Mouse (Mus musculus) T-cell, adult 2 months (primary cell): Measurements from ENCODE around the gene Klhdc9.

Experiments used
- DNase-seq: peaks from one replicate; pipeline ENCODE4 v3.0.0; 2022; ENCODE audit warnings: low spot score

The Klhdc9 gene

DNA sequence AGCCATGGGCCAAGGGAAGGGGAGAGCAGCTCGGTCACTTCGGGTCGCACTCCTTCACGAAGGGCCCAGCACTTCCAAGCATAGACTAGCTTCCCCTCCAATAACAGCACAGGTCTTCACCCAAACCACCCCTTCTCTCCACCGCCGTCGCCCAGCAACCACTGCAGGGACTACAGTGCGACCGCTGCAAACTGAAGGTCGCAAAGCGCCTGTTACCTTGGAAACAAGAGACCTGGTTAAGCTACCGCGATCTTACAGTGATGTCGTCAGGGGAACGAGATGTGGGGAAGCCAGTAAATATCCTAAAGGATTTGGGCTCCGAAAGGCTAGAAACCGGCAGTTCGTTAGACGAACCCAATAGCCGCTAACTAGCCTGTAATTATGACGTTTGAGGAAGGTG is at the start of gene Klhdc9:
Klhdc9 (minus strand) TSS at position 143 of the 400 bp plus-strand sequence.
- DNase-seq, result peak; percentile 94

DNA sequence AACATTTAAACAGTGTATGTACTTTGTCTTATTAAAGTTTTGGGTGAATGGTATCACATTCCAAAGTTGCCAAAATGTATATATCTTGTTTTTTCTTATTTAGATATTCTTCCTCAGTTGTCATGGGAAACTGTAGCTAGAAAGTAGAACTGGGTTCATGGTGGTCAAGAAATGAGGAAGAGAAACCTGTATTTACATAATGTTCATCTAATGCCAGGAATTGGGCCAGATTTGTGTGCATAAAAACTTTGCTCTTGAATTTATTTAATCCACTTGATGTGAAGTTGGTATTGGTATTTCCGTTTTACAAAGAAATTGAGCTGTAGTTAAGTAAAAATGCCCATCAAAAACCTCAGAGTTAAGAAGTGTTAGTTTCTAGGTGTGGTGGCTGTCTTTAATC is 49.6 kb upstream of the Klhdc9 start:
- DNase-seq, result no peak

DNA sequence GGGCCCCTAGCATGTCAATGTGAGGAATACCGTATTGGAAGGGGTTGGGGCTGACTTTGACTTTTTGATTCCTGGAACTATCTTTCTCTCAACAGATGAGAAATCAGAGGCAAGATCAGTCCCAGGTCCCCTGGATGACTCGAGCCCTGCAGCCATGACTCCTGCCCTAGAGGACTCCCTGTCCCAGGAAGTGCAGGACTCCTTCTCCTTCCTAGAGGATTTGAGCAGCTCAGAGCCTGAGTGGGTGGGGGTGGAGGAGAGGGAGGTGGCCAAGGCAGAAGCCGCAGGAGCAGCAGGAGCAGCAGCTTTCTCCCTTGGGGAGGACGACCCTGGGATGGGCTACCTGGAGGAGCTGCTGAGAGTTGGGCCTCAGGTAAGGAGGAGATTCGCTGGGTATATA is 46.7 kb upstream of the Klhdc9 start:
- no peak for DNase-seq

DNA sequence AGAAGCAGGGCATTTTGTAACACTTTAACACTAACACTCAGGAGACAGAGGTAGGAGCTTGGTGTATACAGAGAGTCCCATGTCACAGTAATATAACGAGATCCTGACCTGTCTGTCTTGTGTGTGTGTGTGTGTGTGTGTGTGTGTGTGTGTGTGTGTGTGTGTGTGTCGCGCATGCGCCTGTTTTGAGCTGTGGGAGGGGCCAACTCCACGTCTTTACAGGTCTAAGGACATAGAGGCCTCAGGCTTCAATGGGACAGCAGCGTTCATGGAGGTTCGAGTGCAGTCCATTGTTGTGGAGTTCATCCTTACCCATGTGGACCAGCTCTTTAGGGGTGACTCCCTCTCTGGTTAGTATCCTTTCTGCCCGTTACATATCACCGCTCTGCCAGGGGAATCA is 42.4 kb upstream of the Klhdc9 start:
- DNase-seq, result no peak

DNA sequence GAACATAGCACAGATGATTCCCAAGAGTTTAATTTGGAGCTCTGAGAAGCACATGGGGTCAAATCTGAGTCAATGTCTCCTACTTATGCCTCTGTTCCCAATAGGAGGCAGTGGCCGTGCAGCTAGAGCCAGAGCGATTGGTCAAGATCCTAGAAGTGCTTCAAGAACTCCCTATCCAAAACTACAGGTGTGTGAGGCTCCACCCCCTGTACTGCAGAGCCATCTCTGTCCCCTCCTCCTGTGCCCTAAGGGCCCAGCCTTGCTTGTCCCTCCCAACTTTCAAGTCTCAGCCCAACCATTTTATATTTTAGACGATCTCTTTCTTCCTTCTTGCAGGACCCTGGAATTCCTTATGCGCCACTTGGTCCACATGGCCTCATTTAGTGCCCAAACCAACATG is 41.2 kb upstream of the Klhdc9 start:
- no peak for DNase-seq

DNA sequence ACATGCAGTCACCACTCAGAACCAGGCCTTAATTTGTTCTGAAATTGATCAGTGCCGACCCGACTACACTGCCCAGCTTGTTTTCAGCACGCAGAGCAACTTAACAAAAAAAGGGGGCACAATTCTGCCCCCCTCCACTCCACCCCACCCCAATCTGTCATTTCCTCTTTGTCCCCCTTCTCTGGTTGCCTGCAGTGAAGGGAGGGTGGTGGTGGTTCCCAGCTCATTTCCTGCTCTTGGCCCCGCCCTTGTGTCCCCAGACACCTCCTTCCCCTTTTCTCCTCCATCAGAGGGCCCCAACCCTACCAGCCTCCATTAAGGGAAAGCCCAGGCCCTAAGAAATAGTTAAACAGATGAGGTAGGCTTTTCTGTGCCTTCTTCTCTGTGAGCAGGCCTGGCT is 29.5 kb upstream of the Klhdc9 start:
- peak; percentile 89 for DNase-seq

DNA sequence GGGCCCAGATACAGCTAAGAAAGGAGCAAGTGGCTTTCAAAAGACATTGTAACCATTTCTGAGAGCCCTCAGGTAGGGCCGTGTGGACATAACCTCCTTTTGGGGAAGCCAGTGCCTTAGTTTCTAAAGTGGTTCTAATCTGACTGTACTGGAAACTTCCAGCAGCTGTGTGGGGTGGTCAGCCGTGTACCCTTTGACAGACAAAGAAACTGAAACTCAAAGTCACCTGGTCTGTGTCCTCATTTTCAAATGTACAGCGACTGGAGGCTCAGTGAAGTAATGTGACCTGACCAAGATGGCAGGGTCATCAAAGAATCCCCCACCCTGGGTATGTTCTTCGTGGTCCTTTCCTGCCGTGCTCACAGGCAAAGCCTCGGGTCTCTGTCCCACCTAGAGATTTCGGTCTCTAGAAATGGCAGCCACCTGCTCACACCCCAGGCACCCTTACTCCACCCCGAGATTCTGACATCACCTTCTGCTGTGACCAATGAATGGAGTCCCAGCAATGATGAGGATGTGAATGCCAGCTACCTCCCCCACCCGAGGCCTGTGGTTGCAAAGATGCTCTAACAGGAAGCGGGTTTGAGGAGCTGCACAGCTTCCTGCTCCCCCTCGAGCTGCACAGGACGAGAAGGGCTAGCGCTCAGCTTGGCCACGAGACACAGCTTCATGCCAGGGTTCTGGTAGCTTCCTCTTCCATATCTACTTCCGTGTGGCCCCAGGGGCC is 27.9 kb upstream of the Klhdc9 start, which contains the start of gene Arhgap30:
Arhgap30 (plus strand) TSS at position 579 of the 727 bp plus-strand sequence.
- peak; percentile 98 for DNase-seq

DNA sequence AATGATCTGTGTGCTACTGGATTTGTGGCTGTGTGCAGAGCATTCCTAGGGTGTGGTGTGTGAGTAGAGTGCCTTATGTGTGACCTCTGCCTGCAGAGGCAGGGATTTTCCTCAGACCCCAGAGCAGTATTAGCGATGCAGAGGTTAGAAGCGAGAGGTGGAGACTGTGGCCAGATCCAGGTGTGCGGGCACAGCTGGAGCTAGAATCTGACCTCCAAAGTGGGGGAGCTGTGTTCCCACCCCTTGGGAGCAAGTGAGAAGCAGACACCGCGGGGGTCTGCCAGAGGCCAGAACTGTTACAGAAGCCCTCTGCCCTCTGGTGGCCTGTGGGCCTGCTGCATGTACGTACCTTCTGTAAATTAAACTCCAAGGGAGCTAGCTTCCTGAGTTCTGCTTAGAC is 26.5 kb upstream of the Klhdc9 start:
- DNase-seq, result peak; percentile 55

DNA sequence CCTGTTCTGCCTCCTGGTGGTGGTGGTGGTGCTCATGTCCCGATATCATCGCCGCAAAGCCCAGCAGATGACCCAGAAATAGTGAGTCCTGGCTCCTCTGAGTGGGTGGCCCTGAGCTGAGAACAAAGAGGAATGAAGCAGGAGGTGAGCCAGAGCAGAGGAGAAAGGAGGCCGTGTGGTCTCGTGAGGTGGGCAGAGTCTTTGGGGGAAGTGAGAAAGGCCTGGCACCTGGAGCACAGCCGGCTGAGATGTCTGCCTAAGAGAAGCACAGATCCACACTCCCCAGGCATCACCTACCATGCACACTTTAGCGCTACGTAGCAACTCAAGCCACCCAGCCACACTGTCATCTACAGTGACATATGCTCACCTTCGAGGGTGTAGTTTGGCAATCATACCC is 24.6 kb upstream of the Klhdc9 start:
- DNase-seq, result no peak

DNA sequence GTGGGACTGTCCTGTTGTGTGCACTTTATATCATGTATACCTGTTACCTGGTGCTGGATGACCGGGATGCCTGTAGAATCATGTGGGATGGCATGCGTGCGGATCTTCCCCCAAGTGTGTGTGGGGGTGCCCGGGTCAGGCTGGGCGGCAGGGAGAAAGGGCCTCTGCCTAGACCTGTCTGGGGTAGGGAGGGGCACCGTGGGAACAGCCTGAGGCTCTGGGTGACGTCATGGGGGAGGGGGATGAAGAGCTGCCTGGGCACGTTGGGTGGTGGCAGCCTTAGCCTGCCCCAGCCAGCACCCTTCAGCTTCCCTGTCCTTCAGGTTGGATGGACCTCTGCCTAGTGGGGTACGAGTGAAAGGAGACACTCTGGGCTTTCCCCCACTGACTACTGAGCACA is 23.8 kb upstream of the Klhdc9 start:
- DNase-seq, result no peak

DNA sequence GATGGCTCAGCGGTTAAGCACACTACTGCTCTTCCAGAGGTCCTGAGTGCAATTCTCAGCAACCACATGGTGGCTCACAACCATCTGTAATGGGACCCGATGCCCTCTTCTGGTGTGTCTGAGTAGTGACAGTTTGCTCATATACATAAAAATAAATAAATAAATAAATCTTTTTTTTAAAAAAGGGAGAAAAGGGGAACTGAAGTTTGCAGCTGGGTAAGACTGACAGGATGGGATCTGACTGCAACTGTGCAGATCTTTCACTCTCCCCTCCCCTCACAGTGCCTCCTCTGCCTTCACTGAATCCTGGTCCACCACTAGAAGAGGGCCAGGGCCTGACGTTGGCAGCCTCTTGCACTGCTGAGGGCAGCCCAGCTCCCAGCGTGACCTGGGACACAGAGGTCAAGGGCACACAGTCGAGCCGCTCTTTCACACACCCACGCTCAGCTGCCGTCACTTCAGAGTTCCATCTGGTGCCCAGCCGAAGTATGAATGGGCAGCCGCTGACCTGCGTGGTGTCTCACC is 21.6 kb upstream of the Klhdc9 start:
- no peak for DNase-seq

DNA sequence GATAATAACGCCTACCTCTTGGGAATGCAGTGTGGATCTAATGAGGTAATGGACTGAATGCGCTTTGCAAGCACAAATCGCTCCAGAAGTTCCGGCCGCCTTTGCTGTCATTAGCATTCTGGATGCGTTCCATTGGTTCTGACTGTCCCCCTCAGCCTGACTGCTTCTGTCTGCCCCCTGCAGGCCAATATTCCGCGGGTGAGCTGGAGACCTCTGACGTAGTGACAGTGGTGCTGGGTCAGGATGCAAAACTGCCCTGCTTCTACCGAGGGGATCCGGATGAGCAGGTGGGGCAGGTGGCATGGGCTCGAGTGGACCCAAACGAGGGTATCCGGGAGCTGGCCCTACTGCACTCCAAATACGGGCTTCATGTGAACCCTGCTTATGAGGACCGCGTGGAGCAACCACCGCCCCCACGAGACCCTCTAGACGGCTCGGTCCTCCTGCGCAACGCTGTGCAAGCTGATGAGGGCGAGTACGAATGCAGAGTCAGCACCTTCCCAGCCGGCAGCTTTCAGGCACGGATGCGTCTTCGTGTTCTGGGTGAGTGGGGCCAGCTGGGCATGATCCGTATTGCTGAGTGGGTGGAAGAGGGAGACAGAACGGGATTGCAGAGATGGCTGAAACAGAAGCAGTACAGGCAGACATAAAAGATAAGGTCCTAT is 19.5 kb upstream of the Klhdc9 start:
- DNase-seq, result peak; percentile 81

DNA sequence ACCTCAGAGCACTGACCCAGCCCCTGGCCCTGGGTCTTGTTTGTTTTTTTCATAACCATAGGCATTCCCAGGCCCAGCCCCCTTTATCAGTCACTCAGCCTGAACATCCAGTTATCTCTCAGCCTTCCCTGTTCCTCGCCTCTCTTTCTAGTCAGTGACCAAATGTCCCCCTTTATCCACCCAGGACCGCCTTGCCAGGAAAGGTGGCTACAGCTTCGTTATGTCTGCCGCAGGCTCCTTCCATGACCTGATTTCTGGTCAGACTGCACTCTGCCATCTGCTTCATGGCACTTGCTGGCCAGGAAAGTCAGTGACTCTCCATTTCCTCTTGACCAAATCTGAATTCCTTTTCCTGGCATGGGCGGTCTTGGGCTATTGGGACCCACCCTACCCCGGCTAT is 17.7 kb upstream of the Klhdc9 start:
- no peak for DNase-seq

DNA sequence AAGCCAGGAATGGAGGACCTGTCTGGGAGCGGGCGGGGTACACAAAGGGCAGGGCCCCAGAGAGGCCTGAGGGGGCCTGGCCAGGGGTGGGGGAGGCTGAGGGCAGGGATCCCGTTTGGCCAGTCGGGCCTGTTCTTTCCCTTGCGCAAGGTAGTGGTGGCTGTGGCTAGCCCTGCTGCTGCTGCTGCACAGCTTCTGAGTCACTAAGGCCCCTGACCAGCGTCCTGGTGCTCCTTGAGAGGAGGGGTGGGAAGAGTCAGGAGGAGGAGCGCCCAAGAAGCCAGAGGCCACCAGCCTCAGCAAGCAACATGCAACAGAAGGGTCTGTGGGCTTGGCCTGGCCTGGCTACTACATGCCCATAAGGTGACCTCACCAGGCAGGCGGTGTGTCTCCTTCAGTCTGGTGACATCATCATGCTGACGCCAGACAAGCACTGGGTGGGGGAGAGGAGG is 15.1 kb upstream of the Klhdc9 start:
- DNase-seq, result no peak

DNA sequence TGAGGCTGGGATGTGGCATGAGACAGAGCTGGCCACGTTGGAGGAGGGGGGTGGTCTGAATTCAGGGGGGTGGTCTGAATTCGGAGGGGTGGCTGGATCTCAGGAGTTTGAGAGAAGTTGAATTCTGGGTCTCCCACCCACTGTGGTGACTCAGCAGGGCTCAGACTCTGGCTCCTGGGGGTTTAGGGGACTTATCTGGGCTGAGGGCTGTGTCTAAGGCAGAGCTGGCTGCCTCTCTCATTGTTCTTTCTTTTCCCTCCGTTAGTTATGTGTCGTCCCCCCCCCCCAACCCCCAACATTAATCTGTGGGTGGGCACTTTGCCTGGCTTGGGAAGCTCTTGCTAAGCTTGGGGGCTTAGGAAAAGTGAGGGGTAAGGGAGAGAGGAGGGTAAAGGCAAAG is 13.3 kb upstream of the Klhdc9 start:
- no peak for DNase-seq

DNA sequence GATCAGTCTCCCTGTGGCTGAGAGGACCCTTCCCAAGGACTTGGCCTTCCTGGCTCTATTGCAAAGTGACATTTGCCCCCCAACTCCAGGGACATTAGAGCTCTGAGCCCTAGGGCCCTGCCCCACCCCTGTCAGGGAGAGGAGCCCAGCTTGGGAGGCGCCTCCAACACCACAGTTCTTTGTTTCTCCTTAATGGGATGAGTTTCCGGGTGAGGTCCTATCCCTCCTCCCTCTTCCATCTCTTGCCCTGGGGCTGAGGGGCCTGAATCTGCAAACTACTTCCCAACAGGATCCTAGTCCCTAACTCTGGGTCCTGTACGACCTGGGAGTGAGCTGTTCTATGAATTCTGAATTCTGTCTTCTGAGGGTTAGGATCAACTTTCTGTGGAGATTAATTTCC is 12.3 kb upstream of the Klhdc9 start:
- no peak for DNase-seq

DNA sequence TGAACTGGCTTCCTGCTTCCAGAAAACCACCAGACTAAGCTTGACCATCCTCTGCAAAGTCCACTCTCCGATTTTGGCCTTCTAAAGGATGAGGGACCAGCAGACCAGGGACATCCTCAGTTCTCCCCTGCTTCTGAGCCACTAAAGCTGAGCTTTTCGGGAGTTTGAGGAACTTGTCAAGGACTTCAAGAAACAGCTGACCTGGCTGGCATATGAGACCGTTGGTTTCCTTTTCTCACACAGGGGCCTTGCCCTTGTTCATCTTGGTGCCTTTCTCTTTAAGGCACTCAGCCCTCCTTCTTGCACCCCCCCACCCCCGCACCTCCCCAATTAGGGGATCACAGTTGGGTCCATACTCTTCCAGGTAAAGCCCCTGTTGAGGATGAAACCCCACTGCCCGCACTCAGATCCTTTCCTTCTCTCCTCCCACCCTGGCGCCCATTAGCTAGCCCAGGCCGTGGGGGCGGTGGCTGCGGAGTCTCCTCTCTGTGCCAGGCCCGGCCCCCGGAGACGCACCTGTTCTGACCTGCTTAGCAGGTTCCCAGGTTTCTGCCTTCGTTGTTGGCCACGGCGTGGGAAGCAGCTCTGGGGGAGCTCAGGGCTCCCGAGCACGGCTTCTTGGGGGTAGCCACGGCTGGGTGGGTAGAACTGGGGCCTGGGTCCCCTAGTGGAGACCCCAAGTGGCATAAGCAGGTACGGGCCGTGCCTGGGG is 9.4 kb upstream of the Klhdc9 start, which contains the start of gene Nectin4:
Nectin4 (plus strand) TSS at position 255 of the 712 bp plus-strand sequence.
- DNase-seq, result no peak

DNA sequence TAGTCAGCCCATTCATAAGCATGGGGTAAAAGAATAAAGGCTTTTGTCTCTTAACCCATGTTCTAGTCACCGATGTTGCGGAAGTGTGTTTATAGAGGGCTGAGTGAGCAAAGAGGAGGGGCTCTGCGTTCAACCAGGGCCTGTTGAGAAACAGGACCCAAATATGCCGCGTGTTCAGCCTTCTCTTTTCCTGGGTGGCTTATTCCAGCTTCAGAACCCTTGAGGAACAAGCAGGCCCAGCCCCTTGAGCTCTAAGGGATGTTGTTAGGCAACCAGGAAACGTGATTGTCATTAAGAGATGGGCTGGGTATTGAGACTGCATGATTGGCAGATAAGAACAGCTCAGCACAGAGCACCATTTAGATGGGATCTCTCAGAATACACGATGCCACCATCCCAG is 5.3 kb upstream of the Klhdc9 start:
- no peak for DNase-seq

DNA sequence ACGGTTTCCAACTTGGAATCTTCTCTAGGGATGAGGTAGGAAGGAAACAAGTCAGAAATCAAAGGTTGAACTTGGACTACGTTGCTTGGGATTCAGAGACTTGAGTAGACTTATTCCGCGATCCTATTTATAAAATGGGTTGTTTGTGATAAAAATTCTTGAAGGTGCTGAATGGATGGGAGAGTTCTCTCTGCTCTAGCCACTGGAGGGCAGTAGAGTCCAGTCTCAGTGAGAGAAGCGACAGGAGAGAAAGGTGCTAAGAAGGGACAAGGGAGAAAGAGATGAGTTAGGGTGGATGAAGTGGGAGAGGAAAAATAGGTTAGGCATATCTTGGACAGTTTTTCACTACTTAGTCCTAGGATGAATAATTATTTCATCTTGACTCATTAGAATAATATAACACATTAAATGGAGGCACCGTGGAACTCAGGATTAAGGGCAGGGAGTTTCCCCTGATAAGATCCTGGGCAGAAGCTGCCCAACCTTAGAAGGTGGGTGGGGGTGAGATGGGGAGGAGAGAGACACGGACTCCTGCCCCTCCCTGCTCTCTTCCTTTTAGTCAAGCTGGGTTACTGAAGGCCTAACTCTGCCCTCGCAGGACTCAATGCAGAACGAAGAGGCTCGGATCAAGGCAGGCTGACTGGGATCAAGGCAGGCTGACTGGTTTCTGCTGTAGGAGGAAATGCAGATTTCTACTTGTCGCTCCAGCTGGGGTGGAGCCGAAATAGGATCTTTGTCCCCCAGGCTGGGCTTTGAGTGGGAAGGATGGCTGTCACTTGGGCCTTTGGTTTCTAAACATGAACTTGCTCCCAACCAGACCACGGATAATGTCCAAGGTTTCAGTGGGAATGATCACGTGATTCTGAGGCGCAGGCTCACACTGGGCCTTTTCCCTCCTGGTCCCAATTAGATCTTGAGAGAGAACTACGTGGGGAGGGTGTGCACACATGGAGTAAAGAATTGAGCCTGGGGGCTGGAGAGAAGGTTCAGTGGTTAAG is 807 bp upstream of the Klhdc9 start:
- DNase-seq, result peak; percentile 76

DNA sequence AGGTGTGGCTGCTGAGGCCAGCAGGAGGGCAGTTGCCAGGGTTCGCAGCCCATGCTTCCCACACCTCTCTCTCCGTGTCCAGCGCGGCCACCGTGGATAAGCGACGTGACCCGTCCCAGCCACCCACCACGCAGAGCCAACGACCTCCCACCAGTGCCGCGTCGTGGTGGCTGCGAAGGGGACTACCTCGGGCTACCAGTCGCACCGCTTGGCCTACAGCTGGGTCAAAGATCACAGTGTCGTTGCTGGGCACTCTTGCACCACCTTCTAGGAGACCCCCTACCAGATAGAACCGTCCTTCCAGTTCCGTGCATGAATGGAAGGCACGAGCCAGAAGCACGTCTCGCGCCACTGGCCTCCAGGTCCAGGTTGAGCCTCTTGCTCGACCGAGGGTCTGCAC is 345 bp downstream of the Klhdc9 start:
- DNase-seq, result no peak

DNA sequence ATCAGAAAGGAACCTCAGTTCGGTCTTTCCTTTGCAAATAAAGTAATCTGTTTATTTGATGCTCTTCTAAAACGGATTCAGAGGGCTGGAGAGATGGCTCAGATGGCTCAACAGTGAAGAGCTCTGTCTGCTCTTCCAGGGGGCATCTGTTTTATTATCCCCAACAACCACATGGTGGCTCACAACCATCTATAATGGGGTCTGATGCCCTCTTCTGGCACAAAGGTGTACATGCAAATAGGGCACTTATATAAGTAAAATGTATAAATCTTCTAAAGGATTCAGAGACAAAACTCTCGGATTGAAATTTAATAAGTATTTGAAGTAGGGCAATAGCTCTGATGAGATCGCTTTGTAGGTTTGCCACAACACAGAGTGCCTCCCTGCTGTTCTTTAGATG is 2.2 kb downstream of the Klhdc9 start:
- DNase-seq, result peak; percentile 66
